Mouse (Mus musculus) limb, embryonic 15.5 days (tissue): Measurements from ENCODE around the gene Lrmp. TPM values are rescaled to one million over a fixed set of nuclear protein-coding genes. Genes with fewer than 3 reads are reported as not detected.

Source experiments
- ATAC-seq: fragments of 200-750 bp; cut with Nextera tagmentation; 2 replicates; pipeline ENCODE4 v1.8.0; 2017; ENCODE audit warnings: low read depth, moderate TSS enrichment; ENCODE audit not compliant: insufficient number of reproducible peaks, low FRiP score, low TSS enrichment
- H3K27ac ChIP-seq: fragments of 300-500 bp; sonication (generic); 2 replicates; pipeline ENCODE4 v1.5.1; 2015; ENCODE audit warnings: moderate library complexity, mild to moderate bottlenecking, inconsistent platforms
- H3K27me3 ChIP-seq: fragments of 300-500 bp; sonication (generic); 2 replicates; pipeline ENCODE4 v1.6.1; 2015; ENCODE audit warnings: inconsistent platforms
- H3K36me3 ChIP-seq: fragments of 300-500 bp; sonication (generic); 2 replicates; pipeline ENCODE4 v1.6.1; 2015; ENCODE audit warnings: inconsistent platforms
- H3K4me1 ChIP-seq: fragments of 300-500 bp; sonication (generic); 2 replicates; pipeline ENCODE4 v1.6.1; 2015; ENCODE audit warnings: inconsistent platforms
- H3K4me2 ChIP-seq: fragments of 300-500 bp; sonication (generic); 2 replicates; pipeline ENCODE4 v1.6.1; 2015; ENCODE audit warnings: mild to moderate bottlenecking, inconsistent platforms
- H3K4me3 ChIP-seq: fragments of 300-500 bp; sonication (generic); 2 replicates; pipeline ENCODE4 v1.5.1; 2015; ENCODE audit warnings: mild to moderate bottlenecking, inconsistent platforms
- H3K9ac ChIP-seq: fragments of 300-500 bp; sonication (generic); 2 replicates; pipeline ENCODE4 v1.6.1; 2015; ENCODE audit warnings: inconsistent platforms
- H3K9me3 ChIP-seq: fragments of 300-500 bp; sonication (generic); 2 replicates; pipeline ENCODE4 v1.6.1; 2016; ENCODE audit warnings: inconsistent platforms
- WGBS: fragments of 180-500 bp; shearing (Covaris S2); methylation state at CpG from one replicate; pipeline ENCODE4 v1.1.7; 2015; 5-methylcytosine and 5-hydroxymethylcytosine counted together
- polyA plus RNA-seq: library from polyadenylated mRNA; unstranded; fragments of >200 nt; fragmentation: Nextera tagmentation; extraction: Ambion mirVana; gene quantifications from 2 replicates; pipeline ENCODE4 v1.2.1, GENCODE M21; 2015

Gene Lrmp
- polyA plus RNA-seq, 1 experiment from 2014 or later = 6.7 TPM

DNA sequence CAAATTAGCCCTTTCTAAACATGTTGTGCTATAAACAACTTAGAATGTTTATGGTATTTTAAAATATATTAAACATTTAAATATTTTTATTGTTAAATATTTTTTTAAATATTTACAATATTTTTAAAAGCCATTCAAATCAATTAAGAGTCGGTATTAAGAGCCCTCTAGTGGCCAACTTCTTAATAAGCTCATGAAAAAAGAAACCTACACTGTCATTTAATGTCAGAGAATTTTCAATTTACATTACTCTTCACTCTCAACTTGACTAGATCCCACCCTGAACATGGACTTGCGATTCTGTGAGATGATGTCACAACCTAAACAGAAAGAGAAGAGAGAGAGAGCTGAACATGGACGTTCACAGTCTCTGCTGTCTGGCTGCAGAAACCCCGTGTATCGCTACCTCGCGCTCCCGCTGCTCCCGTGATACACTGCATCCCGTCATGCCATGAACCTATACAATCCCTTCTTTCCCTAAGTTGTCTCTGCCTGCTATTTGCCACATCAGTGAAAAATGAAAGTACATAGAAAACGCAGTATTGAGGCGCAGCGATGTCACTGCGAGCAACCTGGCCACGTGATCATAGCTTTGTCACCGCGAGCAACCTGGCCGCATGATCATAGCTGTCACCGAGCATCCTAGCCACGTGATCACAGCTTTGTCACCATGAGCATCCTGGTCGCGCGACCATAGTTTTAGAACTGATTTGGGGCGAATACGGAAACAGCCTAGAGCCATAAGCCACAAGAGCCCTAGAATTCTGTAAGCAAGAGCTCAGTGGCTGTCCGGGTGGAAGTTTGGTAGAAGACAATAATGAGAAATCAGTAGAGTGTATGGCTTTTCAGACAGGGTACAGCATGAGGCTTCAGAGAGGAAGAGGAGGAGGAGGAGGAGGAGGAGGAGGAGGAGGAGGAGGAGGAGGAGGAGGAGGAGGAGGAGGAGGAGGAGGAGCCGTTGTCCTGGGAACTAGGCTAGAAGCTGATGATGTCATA is 71.9 kb downstream of the Lrmp start:
- Histone ChIP-seq H3K36me3 (no peaks in the 10 kb centered on the region), H3K9me3 (no peaks in the 10 kb centered on the region), H3K4me1 (peaks cover 2% of the 10 kb centered on the region; the same call in 1 of the 2 replicates), H3K27ac (no peak overlapping the region), H3K4me3 (peak overlapping the region; percentile 34), H3K4me2 (peak overlapping the region; percentile 44), H3K27me3 (no peaks in the 10 kb centered on the region), H3K9ac (no peak overlapping the region)
- 58% methylated on average over 27 of the region's 27 CpGs for WGBS
- no peak for ATAC-seq

- no peak overlapping the region for H3K27ac ChIP-seq
- H3K4me1 ChIP-seq = no peaks in the 10 kb centered on the region
- no peaks in the 10 kb centered on the region for H3K27me3 ChIP-seq
- H3K36me3 ChIP-seq = no peaks in the 10 kb centered on the region
- no peak overlapping the region for H3K4me3 ChIP-seq
- no peak overlapping the region for H3K4me2 ChIP-seq
- 85% methylated on average over 3 of the region's 3 CpGs for WGBS
- no peak for ATAC-seq
- H3K9ac ChIP-seq = no peak overlapping the region
- H3K9me3 ChIP-seq = no peaks in the 10 kb centered on the region
These were observed 77.6 kb downstream of the Lrmp start for GRCm38 (mm10) chr6:145193038-145193437.

DNA sequence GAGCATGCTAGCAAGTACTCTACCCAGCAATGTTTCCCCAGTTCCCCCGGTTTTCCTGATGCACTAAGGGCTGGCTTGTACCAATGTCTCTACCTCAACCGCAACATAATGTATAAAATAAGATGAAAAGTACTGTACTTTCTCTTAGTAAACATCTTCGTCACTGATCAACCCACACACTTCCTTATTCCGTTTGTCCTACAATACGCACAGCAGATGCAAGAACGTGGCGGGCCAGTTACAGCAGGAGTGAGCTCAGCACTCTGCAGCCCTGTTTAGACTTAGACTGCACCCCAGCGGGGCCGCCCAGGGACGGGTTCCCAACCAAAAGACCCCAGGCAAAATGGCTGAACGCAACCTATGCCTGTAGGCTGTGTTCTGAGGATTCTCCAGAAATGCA is 78.0 kb downstream of the Lrmp start:
- Histone ChIP-seq H3K9me3 (no peaks in the 10 kb centered on the region), H3K36me3 (no peaks in the 10 kb centered on the region), H3K4me3 (no peak overlapping the region), H3K4me2 (no peak overlapping the region), H3K9ac (no peak overlapping the region), H3K27ac (no peak overlapping the region), H3K27me3 (no peaks in the 10 kb centered on the region), H3K4me1 (no peaks in the 10 kb centered on the region)
- ATAC-seq = no peak
- WGBS = 71% methylated on average over 11 of the region's 11 CpGs

DNA sequence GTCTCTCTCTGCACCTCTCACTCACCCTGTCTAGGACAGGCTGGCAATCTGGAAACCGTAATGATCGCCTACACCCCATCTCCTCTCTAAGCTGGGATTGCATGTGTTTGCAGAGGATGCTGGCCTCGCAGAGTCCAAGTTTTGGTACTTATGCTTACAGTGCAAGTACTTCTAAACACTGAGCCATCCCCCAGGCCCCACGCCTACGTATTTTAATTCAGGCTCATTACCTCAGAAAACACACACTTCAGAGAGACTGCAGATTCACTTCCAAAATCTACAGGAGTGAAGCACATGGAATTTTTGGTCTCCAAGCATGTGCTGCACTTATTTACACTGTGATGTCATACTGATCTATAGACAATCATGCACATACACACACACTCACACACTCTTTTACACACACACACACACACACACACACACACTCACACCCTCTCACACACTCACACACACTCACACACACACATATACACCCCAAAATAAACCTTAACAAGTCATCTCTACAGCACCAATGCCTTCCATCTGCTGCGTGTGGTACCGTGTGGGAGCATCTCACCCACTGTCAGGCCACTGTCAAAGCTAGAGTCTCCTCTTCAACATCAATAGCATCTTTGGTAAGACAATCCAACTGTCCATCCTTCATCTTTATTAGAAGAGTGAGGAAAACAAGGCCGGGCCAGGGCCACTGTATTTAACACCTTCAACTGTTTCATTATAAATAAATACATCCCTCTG is 82.7 kb downstream of the Lrmp start:
- no peak for ATAC-seq
- Histone ChIP-seq H3K27ac (no peak overlapping the region), H3K4me3 (no peak overlapping the region), H3K27me3 (no peaks in the 10 kb centered on the region), H3K36me3 (no peaks in the 10 kb centered on the region), H3K9me3 (no peaks in the 10 kb centered on the region), H3K4me1 (no peaks in the 10 kb centered on the region), H3K4me2 (no peak overlapping the region), H3K9ac (no peak overlapping the region)
- WGBS = 96% methylated on average over 8 of the region's 8 CpGs

GRCm38 (mm10) chr6:145202432-145203125 is 87.1 kb downstream of the Lrmp start:
- Histone ChIP-seq H3K4me2 (no peak overlapping the region), H3K27ac (no peak overlapping the region), H3K4me3 (no peak overlapping the region), H3K36me3 (no peaks in the 10 kb centered on the region), H3K27me3 (no peaks in the 10 kb centered on the region), H3K9ac (no peak overlapping the region), H3K4me1 (no peaks in the 10 kb centered on the region), H3K9me3 (no peaks in the 10 kb centered on the region)
- no peak for ATAC-seq
- WGBS = 78% methylated on average over 13 of the region's 13 CpGs

- Histone ChIP-seq H3K27ac (no peak overlapping the region), H3K27me3 (no peaks in the 10 kb centered on the region), H3K9me3 (no peaks in the 10 kb centered on the region), H3K4me1 (no peaks in the 10 kb centered on the region), H3K4me2 (no peak overlapping the region), H3K9ac (no peak overlapping the region), H3K36me3 (no peaks in the 10 kb centered on the region), H3K4me3 (no peak overlapping the region)
- WGBS = 74% methylated on average over 6 of the region's 6 CpGs
- no peak for ATAC-seq
These were observed 89.0 kb downstream of the Lrmp start for GRCm38 (mm10) chr6:145204440-145204839.

- 78% methylated on average over 10 of the region's 10 CpGs for WGBS
- Histone ChIP-seq H3K9me3 (no peaks in the 10 kb centered on the region), H3K4me1 (peaks cover 2% of the 10 kb centered on the region; the same call in 1 of the 2 replicates), H3K4me3 (no peak overlapping the region), H3K36me3 (no peaks in the 10 kb centered on the region), H3K4me2 (no peak overlapping the region), H3K9ac (no peak overlapping the region), H3K27ac (no peak overlapping the region), H3K27me3 (no peaks in the 10 kb centered on the region)
- ATAC-seq = no peak
These were observed 89.7 kb downstream of the Lrmp start for GRCm38 (mm10) chr6:145205142-145205541.

DNA sequence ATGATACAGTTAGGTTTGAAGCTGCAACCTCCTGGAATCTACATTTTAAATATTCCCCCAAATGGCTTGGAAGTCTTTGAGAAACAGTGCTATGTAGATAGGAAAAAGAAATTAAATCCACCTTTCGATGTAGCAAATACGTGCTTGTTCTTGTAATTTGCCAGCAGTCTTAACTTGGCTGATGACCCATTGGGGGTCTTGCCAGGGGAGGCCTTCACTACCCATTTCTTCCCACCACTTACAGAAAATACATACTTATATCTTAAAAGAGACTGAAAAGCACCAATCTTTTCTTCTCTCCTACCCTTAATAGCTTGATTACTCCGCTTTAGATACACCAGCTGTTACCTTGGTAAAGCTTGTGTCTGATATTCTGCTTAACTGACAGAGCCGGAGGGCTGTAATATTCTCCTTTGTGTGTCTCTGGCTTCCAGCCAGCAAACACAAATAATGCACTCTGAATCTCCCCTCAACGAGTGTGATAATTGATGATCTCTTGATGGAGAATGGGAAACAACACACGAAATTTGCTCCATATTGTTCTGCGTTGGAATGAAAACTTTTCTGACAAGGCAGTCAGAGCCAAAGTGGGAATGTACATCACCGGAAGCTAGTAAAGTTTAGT is 94.7 kb downstream of the Lrmp start:
- ATAC-seq = no peak
- H3K9ac ChIP-seq = no peak overlapping the region; the same call in 1 of the 2 replicates
- H3K27me3 ChIP-seq = no peaks in the 10 kb centered on the region
- WGBS = 36% methylated on average over 8 of the region's 8 CpGs
- no peaks in the 10 kb centered on the region for H3K9me3 ChIP-seq
- H3K27ac ChIP-seq = peak overlapping the region; percentile 71
- H3K4me3 ChIP-seq = peak overlapping the region; percentile 64
- no peaks in the 10 kb centered on the region for H3K36me3 ChIP-seq
- peak overlapping the region; percentile 75 for H3K4me2 ChIP-seq
- peaks cover 13% of the 10 kb centered on the region for H3K4me1 ChIP-seq

DNA sequence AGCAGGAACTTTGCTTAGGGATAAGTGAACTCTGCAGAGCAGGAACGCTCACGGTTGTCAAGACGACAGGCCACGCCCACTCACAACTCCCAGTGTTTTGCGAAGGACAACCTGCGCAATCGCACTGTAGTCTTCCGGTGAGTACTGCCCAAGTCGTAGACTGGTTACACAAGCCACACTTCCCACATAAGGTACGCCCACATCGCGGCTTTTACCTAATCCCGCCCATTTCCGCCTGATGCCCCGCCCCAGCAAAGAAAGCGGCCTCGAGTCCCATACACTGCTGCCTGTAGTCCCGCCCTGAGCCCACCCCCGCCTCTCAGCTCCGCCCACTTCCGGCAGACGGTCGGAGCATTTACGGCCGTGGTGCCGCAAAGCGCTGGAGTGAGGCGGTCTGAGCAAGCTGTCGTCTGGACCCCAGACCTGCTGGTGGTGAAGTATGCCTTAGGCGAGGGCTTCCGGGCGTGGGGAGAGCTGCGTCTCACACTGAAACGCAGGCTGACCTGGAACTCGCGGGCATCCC is 95.4 kb downstream of the Lrmp start, which contains the start of the genes Casc1 and Etfrf1:
Casc1 (minus strand) TSS at position 190 of the 523 bp plus-strand sequence.
Etfrf1 (plus strand) TSS at position 319 of the 523 bp plus-strand sequence.
- Histone ChIP-seq H3K4me3 (peak within 1 kb of the TSS; percentile 64), H3K36me3 (peaks cover under 1% of the 10 kb centered on the region; the same call in 1 of the 2 replicates), H3K9me3 (no peaks in the 10 kb centered on the region), H3K27me3 (no peaks in the 10 kb centered on the region), H3K27ac (peak within 1 kb of the TSS; percentile 94), H3K4me1 (peaks cover 13% of the 10 kb centered on the region), H3K9ac (peak within 1 kb of the TSS; percentile 61), H3K4me2 (peak within 1 kb of the TSS; percentile 75)
- under 1% methylated on average over 36 of the region's 36 CpGs for WGBS
- ATAC-seq = peak; percentile 100

GRCm38 (mm10) chr6:145211376-145212305 is 96.2 kb downstream of the Lrmp start:
- ATAC-seq = no peak
- 3% methylated on average over 21 of the region's 21 CpGs for WGBS

More at GRCm38 (mm10) chr6:145211376-145212305, 96.2 kb downstream of the Lrmp start:
- Histone ChIP-seq H3K4me1 (peaks cover 13% of the 10 kb centered on the region), H3K27ac (peak overlapping the region; percentile 94), H3K4me3 (peak overlapping the region; percentile 64), H3K27me3 (no peaks in the 10 kb centered on the region), H3K9me3 (no peaks in the 10 kb centered on the region), H3K36me3 (peaks cover 5% of the 10 kb centered on the region; the same call in 1 of the 2 replicates), H3K4me2 (peak overlapping the region; percentile 75), H3K9ac (peak overlapping the region; percentile 61)
